Mouse (Mus musculus) myocyte (in vitro differentiated cells): ENCODE results near the gene Ppp2r5d.

Experiments
- CEBPB ChIP-seq: IDR thresholded peaks from 2 replicates; pipeline ENCODE4 v1.6.1; 2011; ENCODE audit warnings: mild to moderate bottlenecking, moderate library complexity; ENCODE audit not compliant: poor library complexity, insufficient read depth, severe bottlenecking
- MAX ChIP-seq: IDR thresholded peaks from one replicate; pipeline ENCODE4 v1.6.1; 2011; ENCODE audit warnings: low read depth, mild to moderate bottlenecking, control low read depth
- POLR2A ChIP-seq: IDR thresholded peaks from one replicate; pipeline ENCODE4 v1.6.1; 2011; ENCODE audit warnings: low read depth, mild to moderate bottlenecking, control low read depth, moderate library complexity; ENCODE audit not compliant: insufficient read length

DNA sequence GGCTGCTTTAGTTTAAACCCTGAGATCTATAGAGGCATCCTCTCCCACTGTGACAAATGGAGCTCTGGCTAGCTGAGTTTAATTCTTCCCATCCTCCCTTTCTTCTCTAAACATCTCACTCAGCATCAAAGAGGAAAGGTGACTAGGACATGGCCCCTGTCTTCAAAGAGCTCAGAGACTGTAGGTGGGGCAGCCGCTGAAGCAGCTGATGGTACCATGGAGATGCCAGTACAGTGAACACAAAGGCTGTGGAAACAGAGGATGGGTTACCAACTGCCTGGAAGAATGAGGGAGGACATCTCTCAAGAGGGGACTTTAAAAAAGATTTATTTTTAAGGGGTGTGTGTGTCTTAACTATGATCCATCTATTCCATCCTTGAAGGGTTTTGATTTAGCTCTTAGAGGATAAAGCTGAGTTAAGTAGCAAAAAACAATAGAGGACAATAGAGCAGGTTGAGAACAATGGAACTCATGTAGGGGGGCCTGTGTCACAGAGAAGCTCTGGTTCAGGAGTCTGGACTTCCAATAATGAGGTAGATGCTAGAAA is 10.3 kb downstream of the Ppp2r5d start:
- TF ChIP-seq POLR2A (no peak), MAX (no peak), CEBPB (no peak)
